Mouse (Mus musculus) stomach, embryonic 15.5 days (tissue): Measurements from ENCODE around the gene Gpatch2. TPM values are rescaled to one million over a fixed set of nuclear protein-coding genes. Genes with fewer than 3 reads are reported as not detected.

Experiments
- ATAC-seq: fragments of 200-750 bp; cut with Nextera tagmentation; 2 replicates; pipeline ENCODE4 v1.8.0; 2017; ENCODE audit warnings: low read depth, moderate number of reproducible peaks, moderate TSS enrichment; ENCODE audit not compliant: insufficient read depth, low FRiP score
- H3K27ac ChIP-seq: fragments of 300-500 bp; sonication (generic); 2 replicates; pipeline ENCODE4 v1.5.1; 2015; ENCODE audit warnings: mild to moderate bottlenecking, inconsistent platforms
- H3K27me3 ChIP-seq: fragments of 300-500 bp; sonication (generic); replicated peaks from 2 replicates; pipeline ENCODE4 v1.6.1; 2015; ENCODE audit warnings: inconsistent platforms
- H3K36me3 ChIP-seq: fragments of 300-500 bp; sonication (generic); 2 replicates; pipeline ENCODE4 v1.6.1; 2015; ENCODE audit warnings: inconsistent platforms
- H3K4me1 ChIP-seq: fragments of 300-500 bp; sonication (generic); 2 replicates; pipeline ENCODE4 v1.6.1; 2015; ENCODE audit warnings: inconsistent platforms
- H3K4me2 ChIP-seq: fragments of 300-500 bp; sonication (generic); 2 replicates; pipeline ENCODE4 v1.6.1; 2015; ENCODE audit warnings: mild to moderate bottlenecking, inconsistent platforms
- H3K4me3 ChIP-seq: fragments of 300-500 bp; sonication (generic); replicated peaks from 2 replicates; pipeline ENCODE4 v1.5.1; 2015; ENCODE audit warnings: inconsistent platforms
- H3K9ac ChIP-seq: fragments of 300-500 bp; sonication (generic); 2 replicates; pipeline ENCODE4 v1.6.1; 2015; ENCODE audit warnings: inconsistent platforms
- H3K9me3 ChIP-seq: fragments of 300-500 bp; sonication (generic); 2 replicates; pipeline ENCODE4 v1.6.1; 2016; ENCODE audit warnings: inconsistent platforms
- WGBS: fragments of 180-500 bp; shearing (Covaris S2); methylation state at CpG from one replicate; pipeline ENCODE4 v1.1.7; 2015; 5-methylcytosine and 5-hydroxymethylcytosine counted together
- polyA plus RNA-seq: library from polyadenylated mRNA; unstranded; fragments of >200 nt; fragmentation: Nextera tagmentation; extraction: Ambion mirVana; gene quantifications from 2 replicates; pipeline ENCODE4 v1.2.1, GENCODE M21; 2015

The Gpatch2 gene
- polyA plus RNA-seq, 1 experiment from 2014 or later = 15.1 TPM

- no peaks in the 10 kb centered on the region for H3K27me3 ChIP-seq
- no peak overlapping the region for H3K9ac ChIP-seq
- H3K27ac ChIP-seq = no peak overlapping the region
- H3K4me3 ChIP-seq = no peak overlapping the region
- ATAC-seq = no peak
- H3K9me3 ChIP-seq = no peaks in the 10 kb centered on the region
- H3K4me1 ChIP-seq = peaks cover 8% of the 10 kb centered on the region; the same call in 1 of the 2 replicates
- H3K36me3 ChIP-seq = 0 out of 2 replicates have a peak, but pooled peaks cover 2% of the 10 kb centered on the region
- no peak overlapping the region for H3K4me2 ChIP-seq
- WGBS = 68% methylated on average over 13 of the region's 13 CpGs
Measured at GRCm38 (mm10) chr1:187228414-187229146, 13.3 kb downstream of the Gpatch2 start.

GRCm38 (mm10) chr1:187230255-187230654 lies 14.9 kb downstream of the Gpatch2 start:
- H3K4me3 ChIP-seq = no peak overlapping the region
- no peaks in the 10 kb centered on the region for H3K27me3 ChIP-seq
- WGBS = 89% methylated on average over 5 of the region's 5 CpGs
- ATAC-seq = no peak
- H3K9ac ChIP-seq = no peak overlapping the region
- peaks cover 8% of the 10 kb centered on the region; the same call in 1 of the 2 replicates for H3K4me1 ChIP-seq
- H3K36me3 ChIP-seq = 0 out of 2 replicates have a peak, but pooled peaks cover 2% of the 10 kb centered on the region
- no peak overlapping the region for H3K27ac ChIP-seq
- no peaks in the 10 kb centered on the region for H3K9me3 ChIP-seq
- H3K4me2 ChIP-seq = no peak overlapping the region

DNA sequence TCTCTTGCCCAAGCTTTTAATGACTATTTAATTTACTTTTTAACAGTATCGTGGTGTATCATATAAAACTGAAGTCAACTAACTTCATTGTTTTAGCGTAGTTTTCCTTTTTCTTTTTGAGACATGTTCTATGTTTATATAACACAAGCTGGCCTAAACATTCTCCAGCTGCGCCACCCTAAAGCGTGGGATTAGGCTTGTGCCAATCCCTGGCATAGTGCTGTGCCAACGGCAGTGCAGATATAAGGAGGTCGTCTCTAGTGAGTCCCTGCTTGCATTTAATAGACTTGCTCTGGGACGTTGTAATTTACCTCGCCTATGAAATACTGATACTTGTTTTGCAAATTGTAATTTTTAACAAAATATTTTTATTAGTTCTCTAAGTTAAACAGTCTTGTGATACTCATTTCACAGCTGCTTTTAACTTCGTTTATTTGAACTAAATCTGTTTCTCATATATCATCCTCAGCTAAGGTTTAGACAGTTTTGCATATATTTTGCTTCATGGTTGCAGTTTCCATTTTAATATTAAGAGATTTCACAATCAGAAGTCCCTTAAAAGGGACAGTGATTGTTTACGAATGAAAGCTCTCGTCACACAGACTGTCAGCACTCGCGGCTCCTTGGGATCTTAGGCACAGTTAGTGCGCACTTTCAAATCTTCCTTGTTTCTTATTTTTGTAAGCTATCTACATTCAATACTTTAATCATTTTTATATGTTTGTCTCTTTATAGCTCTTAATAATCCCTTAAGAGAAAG lies 17.1 kb downstream of the Gpatch2 start:
- no peaks in the 10 kb centered on the region for H3K9me3 ChIP-seq
- 0 out of 2 replicates have a peak, but pooled peaks cover 2% of the 10 kb centered on the region for H3K36me3 ChIP-seq
- no peaks in the 10 kb centered on the region for H3K27me3 ChIP-seq
- no peak for ATAC-seq
- 61% methylated on average over 14 of the region's 14 CpGs for WGBS
- H3K4me1 ChIP-seq = peaks cover 6% of the 10 kb centered on the region; the same call in 1 of the 2 replicates
- H3K4me2 ChIP-seq = 0 out of 2 replicates have a peak overlapping the region, but pooled peaks have one; percentile 8
- no peak overlapping the region for H3K4me3 ChIP-seq
- H3K27ac ChIP-seq = no peak overlapping the region
- no peak overlapping the region for H3K9ac ChIP-seq

DNA sequence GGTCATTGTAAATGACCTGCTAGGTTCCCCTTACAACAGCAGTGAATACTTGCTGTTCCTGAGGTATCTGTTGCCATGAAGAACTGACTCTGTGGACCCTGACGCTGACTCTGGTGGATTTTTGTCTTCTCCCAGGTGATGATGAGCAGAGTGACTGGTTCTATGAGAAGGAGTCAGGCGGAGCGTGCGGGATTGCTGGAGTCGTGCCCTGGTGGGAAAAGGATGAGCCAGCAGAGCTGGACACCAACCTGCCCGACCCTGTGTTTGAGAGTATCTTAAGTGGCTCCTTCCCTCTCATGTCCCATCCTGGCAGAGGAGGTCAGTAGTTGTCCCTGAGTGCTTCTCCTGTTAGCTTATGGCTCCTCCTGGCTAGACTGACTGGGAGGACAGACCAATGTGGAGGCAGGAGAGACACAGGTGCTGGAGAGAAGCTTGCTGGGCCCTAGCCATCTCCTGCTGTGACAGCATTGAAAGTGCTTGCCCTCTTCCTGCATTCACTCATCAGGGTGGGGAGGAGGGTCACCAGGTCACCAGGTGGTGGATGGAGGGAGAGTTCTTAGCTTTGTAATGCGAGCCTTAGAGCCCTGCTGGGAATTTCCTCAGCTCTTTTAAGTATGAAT lies 17.8 kb downstream of the Gpatch2 start:
- WGBS = 69% methylated on average over 7 of the region's 7 CpGs
- Histone ChIP-seq H3K4me1 (peaks cover 4% of the 10 kb centered on the region; the same call in 1 of the 2 replicates), H3K36me3 (0 out of 2 replicates have a peak, but pooled peaks cover 2% of the 10 kb centered on the region), H3K9me3 (no peaks in the 10 kb centered on the region), H3K9ac (no peak overlapping the region), H3K4me2 (no peak overlapping the region), H3K27ac (no peak overlapping the region), H3K27me3 (no peaks in the 10 kb centered on the region), H3K4me3 (no peak overlapping the region)
- ATAC-seq = no peak

- no peaks in the 10 kb centered on the region for H3K9me3 ChIP-seq
- H3K36me3 ChIP-seq = 0 out of 2 replicates have a peak, but pooled peaks cover 2% of the 10 kb centered on the region
- H3K9ac ChIP-seq = no peak overlapping the region
- 92% methylated on average over 3 of the region's 3 CpGs for WGBS
- no peak overlapping the region for H3K4me2 ChIP-seq
- peaks cover 4% of the 10 kb centered on the region; the same call in 1 of the 2 replicates for H3K4me1 ChIP-seq
- no peak overlapping the region for H3K27ac ChIP-seq
- H3K4me3 ChIP-seq = no peak overlapping the region
- H3K27me3 ChIP-seq = no peaks in the 10 kb centered on the region
- no peak for ATAC-seq
Measured at GRCm38 (mm10) chr1:187235161-187235560, 19.9 kb downstream of the Gpatch2 start.

- Histone ChIP-seq H3K4me1 (peaks cover 4% of the 10 kb centered on the region; the same call in 1 of the 2 replicates), H3K9ac (no peak overlapping the region), H3K9me3 (no peaks in the 10 kb centered on the region), H3K36me3 (no peaks in the 10 kb centered on the region), H3K4me2 (no peak overlapping the region), H3K4me3 (no peak overlapping the region), H3K27ac (no peak overlapping the region), H3K27me3 (no peaks in the 10 kb centered on the region)
- no peak for ATAC-seq
- 75% methylated on average over 6 of the region's 6 CpGs for WGBS
Measured at GRCm38 (mm10) chr1:187236296-187236695, 21.0 kb downstream of the Gpatch2 start.

DNA sequence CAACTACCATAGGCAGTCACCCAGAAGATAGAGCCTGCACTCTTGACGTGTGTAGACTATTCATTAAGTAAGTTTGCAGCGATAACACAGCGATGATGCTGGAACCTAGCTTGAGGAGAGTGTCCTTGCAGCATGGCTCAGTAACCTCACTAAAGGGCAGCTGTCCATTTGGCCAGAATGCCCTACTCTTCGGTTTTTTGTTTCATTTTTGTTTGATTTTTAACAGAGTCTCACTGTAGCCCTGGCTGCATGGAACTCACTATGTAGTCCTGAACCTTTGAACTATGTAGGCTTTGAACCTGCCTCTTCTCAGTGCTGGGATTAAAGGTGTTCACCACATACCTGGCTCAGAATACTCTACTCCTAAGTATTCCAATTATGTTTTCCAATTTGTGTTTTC lies 22.8 kb downstream of the Gpatch2 start:
- ATAC-seq = no peak
- 86% methylated on average over 4 of the region's 4 CpGs for WGBS
- H3K36me3 ChIP-seq = no peaks in the 10 kb centered on the region
- peaks cover 1% of the 10 kb centered on the region; the same call in 1 of the 2 replicates for H3K4me1 ChIP-seq
- no peaks in the 10 kb centered on the region for H3K9me3 ChIP-seq
- H3K27ac ChIP-seq = no peak overlapping the region
- no peak overlapping the region for H3K4me3 ChIP-seq
- no peaks in the 10 kb centered on the region for H3K27me3 ChIP-seq
- H3K9ac ChIP-seq = no peak overlapping the region
- H3K4me2 ChIP-seq = no peak overlapping the region

DNA sequence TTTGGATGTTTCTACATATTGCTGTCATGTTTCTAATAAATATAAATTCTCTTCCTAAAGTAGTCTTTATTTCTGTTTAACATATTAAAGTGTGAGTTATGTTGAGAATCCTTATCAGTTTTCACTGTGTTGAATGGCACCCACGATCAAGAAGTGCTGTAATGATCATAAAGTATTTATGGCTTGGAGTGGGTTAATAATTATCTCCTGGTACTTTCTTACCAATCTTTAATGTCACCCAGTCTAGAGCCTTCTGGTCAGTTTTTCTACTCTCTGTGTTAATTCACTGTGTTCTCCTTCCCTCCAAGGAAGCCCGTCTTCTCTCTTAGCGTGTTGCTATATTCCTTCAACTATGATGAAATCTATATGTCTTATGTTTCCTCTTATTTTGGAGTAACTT lies 25.0 kb downstream of the Gpatch2 start:
- no peak overlapping the region for H3K27ac ChIP-seq
- no peaks in the 10 kb centered on the region for H3K36me3 ChIP-seq
- no peak for ATAC-seq
- H3K9me3 ChIP-seq = no peaks in the 10 kb centered on the region
- 90% methylated on average over 3 of the region's 3 CpGs for WGBS
- no peak overlapping the region for H3K4me2 ChIP-seq
- no peaks in the 10 kb centered on the region for H3K4me1 ChIP-seq
- H3K27me3 ChIP-seq = no peaks in the 10 kb centered on the region
- H3K9ac ChIP-seq = no peak overlapping the region
- H3K4me3 ChIP-seq = no peak overlapping the region

GRCm38 (mm10) chr1:187241329-187241728 lies 26.0 kb downstream of the Gpatch2 start:
- Histone ChIP-seq H3K27ac (no peak overlapping the region), H3K36me3 (no peaks in the 10 kb centered on the region), H3K4me2 (no peak overlapping the region), H3K4me3 (no peak overlapping the region), H3K27me3 (no peaks in the 10 kb centered on the region), H3K4me1 (no peaks in the 10 kb centered on the region), H3K9ac (no peak overlapping the region), H3K9me3 (no peaks in the 10 kb centered on the region)
- ATAC-seq = no peak
- WGBS = 93% methylated on average over 5 of the region's 5 CpGs

GRCm38 (mm10) chr1:187244734-187245133 lies 29.4 kb downstream of the Gpatch2 start:
- H3K4me1 ChIP-seq = no peaks in the 10 kb centered on the region
- no peak overlapping the region for H3K4me2 ChIP-seq
- no peak overlapping the region for H3K9ac ChIP-seq
- WGBS = 80% methylated on average over 5 of the region's 5 CpGs
- no peak for ATAC-seq
- H3K27me3 ChIP-seq = no peaks in the 10 kb centered on the region
- no peaks in the 10 kb centered on the region for H3K36me3 ChIP-seq
- no peak overlapping the region for H3K27ac ChIP-seq
- H3K4me3 ChIP-seq = no peak overlapping the region
- H3K9me3 ChIP-seq = no peaks in the 10 kb centered on the region

- 92% methylated on average over 1 of the region's 1 CpGs for WGBS
- H3K9me3 ChIP-seq = no peaks in the 10 kb centered on the region
- no peaks in the 10 kb centered on the region for H3K27me3 ChIP-seq
- no peak overlapping the region for H3K9ac ChIP-seq
- no peaks in the 10 kb centered on the region for H3K36me3 ChIP-seq
- no peak overlapping the region for H3K4me3 ChIP-seq
- H3K4me1 ChIP-seq = no peaks in the 10 kb centered on the region
- H3K4me2 ChIP-seq = no peak overlapping the region
- H3K27ac ChIP-seq = no peak overlapping the region
- no peak for ATAC-seq
Measured at GRCm38 (mm10) chr1:187250741-187251262, 35.5 kb downstream of the Gpatch2 start.
